ENCODE assay signal across 8 mouse cellular contexts in the genomic region with DNA sequence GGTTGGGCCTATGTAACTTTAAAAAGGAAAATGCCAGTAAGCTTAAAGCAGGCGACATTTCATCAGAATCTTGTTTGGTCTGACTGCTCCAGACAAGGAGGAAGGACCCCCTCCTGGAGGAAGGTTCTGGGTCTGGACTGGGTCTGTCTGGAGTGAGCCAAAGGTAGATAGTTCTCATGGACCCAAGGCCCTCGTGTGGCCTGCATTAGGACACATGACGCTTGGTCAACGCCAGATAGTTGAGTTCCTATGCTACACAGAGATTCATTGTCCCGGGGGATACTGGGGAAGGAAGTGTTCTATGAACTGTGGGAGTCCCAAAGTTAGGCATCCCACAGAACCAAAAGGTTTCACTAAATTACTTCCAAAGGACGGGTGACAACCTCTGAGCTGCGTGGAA. TPM values are rescaled to one million over a fixed set of nuclear protein-coding genes. Genes with fewer than 3 reads are reported as not detected.
DNase-seq lines count a peak whose midpoint lies in the region; ATAC-seq and TF ChIP-seq lines count a peak whose summit lies in the region.

No protein-coding gene starts in this region.

- peaks cover 10% of the 10 kb centered on the region; the same call in 1 of the 2 replicates for H3K4me1 ChIP-seq in heart, embryonic 10.5 days
- no peaks in the 10 kb centered on the region for H3K4me1 ChIP-seq in ES-Bruce4 (ENCODE audit: control insufficient read depth, insufficient read depth, low read length)
- peaks cover 12% of the 10 kb centered on the region for H3K4me1 ChIP-seq in forebrain, embryonic 12.5 days
- peaks cover 14% of the 10 kb centered on the region for H3K4me1 ChIP-seq in liver, embryonic 13.5 days (replicated peaks)

- no peak for DNase-seq in heart, embryonic 10.5 days (ENCODE audit: low spot score)
- no peak for DNase-seq in heart, adult 11 months
- DNase-seq in liver, embryonic 13.5 days = no peak
- DNase-seq in testis, postnatal 14 days (ENCODE audit: low spot score) = peak; percentile 25
- DNase-seq in frontal cortex, postnatal 14 days (ENCODE audit: low spot score in 2 of 2) = no peak
- no peak for DNase-seq in gastrocnemius, postnatal 10 days

- TF ChIP-seq POLR2A in ES-Bruce4 (IDR thresholded peaks at IDR 0.05; ENCODE audit: insufficient read depth, low read length) = no peak

- no peak for TF ChIP-seq CTCF in ES-Bruce4 (IDR thresholded peaks at IDR 0.05; ENCODE audit: low read depth, low read length)

- H3K27ac ChIP-seq in heart, embryonic 10.5 days = peak overlapping the region; percentile 92
- peak overlapping the region; percentile 57 for H3K27ac ChIP-seq in ES-Bruce4 (ENCODE audit: insufficient read depth, low read length)
- peak overlapping the region; percentile 90 for H3K27ac ChIP-seq in forebrain, embryonic 12.5 days
- peak overlapping the region; percentile 50 for H3K27ac ChIP-seq in liver, embryonic 13.5 days

- no peaks in the 10 kb centered on the region for H3K27me3 ChIP-seq in heart, embryonic 10.5 days (ENCODE audit: insufficient read depth, poor library complexity, severe bottlenecking)
- H3K27me3 ChIP-seq in ES-Bruce4 (ENCODE audit: control insufficient read depth, insufficient read depth, low read length, poor library complexity, severe bottlenecking) = no peaks in the 10 kb centered on the region
- no peaks in the 10 kb centered on the region for H3K27me3 ChIP-seq in forebrain, embryonic 12.5 days
- H3K27me3 ChIP-seq in liver, embryonic 13.5 days = no peaks in the 10 kb centered on the region

- no peak for TF ChIP-seq EP300 in ES-Bruce4 (IDR thresholded peaks at IDR 0.05; ENCODE audit: insufficient read depth, low read depth, low read length)

- peak; percentile 9 for ATAC-seq in forebrain, embryonic 12.5 days (ENCODE audit: low FRiP score)
- no peak for ATAC-seq in liver, embryonic 13.5 days (ENCODE audit: low read depth)

- WGBS in heart, embryonic 10.5 days = 70% methylated on average over 7 of the region's 7 CpGs
- 74% methylated on average over 7 of the region's 7 CpGs for WGBS in forebrain, embryonic 12.5 days
- WGBS in liver, embryonic 13.5 days (ENCODE audit: insufficient replicate concordance) = 55% methylated on average over 7 of the region's 7 CpGs

- H3K9ac ChIP-seq in ES-Bruce4 (ENCODE audit: low read depth, poor library complexity, severe bottlenecking) = peak overlapping the region; percentile 65
- H3K9ac ChIP-seq in forebrain, embryonic 12.5 days = peak overlapping the region; percentile 53; the same call in 1 of the 2 replicates
- peak overlapping the region; percentile 67 for H3K9ac ChIP-seq in liver, embryonic 13.5 days

- no peaks in the 10 kb centered on the region for H3K9me3 ChIP-seq in heart, embryonic 10.5 days
- H3K9me3 ChIP-seq in ES-Bruce4 (replicated peaks; ENCODE audit: control insufficient read depth, insufficient read depth, low read length, poor library complexity, severe bottlenecking) = peaks cover 4% of the 10 kb centered on the region; the same call in 1 of the 2 replicates
- 0 out of 2 replicates have a peak, but pooled peaks cover 2% of the 10 kb centered on the region for H3K9me3 ChIP-seq in forebrain, embryonic 12.5 days
- H3K9me3 ChIP-seq in liver, embryonic 13.5 days (replicated peaks) = no peaks in the 10 kb centered on the region

- H3K4me3 ChIP-seq in heart, embryonic 10.5 days = peak overlapping the region; percentile 81
- H3K4me3 ChIP-seq in ES-Bruce4 (ENCODE audit: low read depth, low read length) = peak overlapping the region; percentile 46
- peak overlapping the region; percentile 71 for H3K4me3 ChIP-seq in forebrain, embryonic 12.5 days (replicated peaks)
- peak overlapping the region; percentile 69 for H3K4me3 ChIP-seq in liver, embryonic 13.5 days (replicated peaks)

- H3K36me3 ChIP-seq in heart, embryonic 10.5 days = peaks cover 11% of the 10 kb centered on the region
- H3K36me3 ChIP-seq in ES-Bruce4 (ENCODE audit: control insufficient read depth, insufficient read depth, low read length, poor library complexity, severe bottlenecking) = 0 out of 2 replicates have a peak, but pooled peaks cover 2% of the 10 kb centered on the region
- no peaks in the 10 kb centered on the region for H3K36me3 ChIP-seq in forebrain, embryonic 12.5 days (replicated peaks)
- H3K36me3 ChIP-seq in liver, embryonic 13.5 days = 0 out of 2 replicates have a peak, but pooled peaks cover 5% of the 10 kb centered on the region

- peak overlapping the region; percentile 73 for H3K4me2 ChIP-seq in forebrain, embryonic 12.5 days
- H3K4me2 ChIP-seq in liver, embryonic 13.5 days = peak overlapping the region; percentile 89

RNA-seq across cellular contexts. Expression of gene B3gntl1, which starts 0.7 kb away (rescaled TPM):
- polyA plus RNA-seq in heart, embryonic 10.5 days (2016; fragmentation: Nextera tagmentation; extraction: Ambion mirVana) = 7.4 and 9.7 TPM in 2 replicates
- 13.1 and 13.5 TPM in 2 replicates for polyA plus RNA-seq in ES-Bruce4 (2011; ENCODE audit: insufficient read depth, insufficient read length, low read depth, missing spikeins)
- 6.9 and 7.9 TPM in 2 replicates for polyA plus RNA-seq in forebrain, embryonic 12.5 days (2016; fragmentation: Nextera tagmentation; extraction: Ambion mirVana)
- 1.9 and 2.1 TPM in 2 replicates for polyA plus RNA-seq in liver, embryonic 13.5 days (2015; fragmentation: Nextera tagmentation; extraction: Ambion mirVana)
- 1 to 10 TPM; 3.2 to 4.5 TPM for total RNA-seq in gastrocnemius, postnatal 10 days (2021)

RNA-seq across cellular contexts. Expression of gene Metrnl, which starts 27.7 kb away (rescaled TPM):
- 6.3 and 6.4 TPM in 2 replicates for polyA plus RNA-seq in heart, embryonic 10.5 days (2016; fragmentation: Nextera tagmentation; extraction: Ambion mirVana)
- polyA plus RNA-seq in ES-Bruce4 (2011; ENCODE audit: insufficient read depth, insufficient read length, low read depth, missing spikeins) = 2.6 and 3.1 TPM in 2 replicates
- 2.1 and 3.2 TPM in 2 replicates for polyA plus RNA-seq in forebrain, embryonic 12.5 days (2016; fragmentation: Nextera tagmentation; extraction: Ambion mirVana)
- 3.5 and 3.7 TPM in 2 replicates for polyA plus RNA-seq in liver, embryonic 13.5 days (2015; fragmentation: Nextera tagmentation; extraction: Ambion mirVana)
- 10 to 100 TPM; 15.1 to 21.1 TPM for total RNA-seq in gastrocnemius, postnatal 10 days (2021)
